Mouse (Mus musculus) megakaryocyte-erythroid progenitor cell, adult 5-6 weeks (primary cell): Measurements from ENCODE around the gene Gm49510. TPM values are rescaled to one million over a fixed set of nuclear protein-coding genes. Genes with fewer than 3 reads are reported as not detected.
"Not testable (repeated sequence)": the region's sequence is repeated elsewhere in the genome, so short reads cannot be mapped to it uniquely, and the experiment has no call there.

Experiments used
- ATAC-seq: replicated peaks from 2 replicates; pipeline ENCODE4 v1.8.0; 2016; ENCODE audit warnings: mild to moderate bottlenecking, inconsistent platforms; ENCODE audit not compliant: severe bottlenecking, poor library complexity, low FRiP score, low TSS enrichment
- total RNA-seq, 2 experiments: library from RNA; stranded (forward) in 1 of 2; stranded (reverse) in 1 of 2; fragments of 200-1000, 215-1000 nt in 1 of 2; fragments of >200 nt in 1 of 2; fragmentation: Nextera tagmentation in 1 of 2; gene quantifications; 2 replicates each; pipeline ENCODE4 v1.2.3; 2014 to 2017

Gene Gm49510
- total RNA-seq, 2 experiments from 2014 or later: not detected

DNA sequence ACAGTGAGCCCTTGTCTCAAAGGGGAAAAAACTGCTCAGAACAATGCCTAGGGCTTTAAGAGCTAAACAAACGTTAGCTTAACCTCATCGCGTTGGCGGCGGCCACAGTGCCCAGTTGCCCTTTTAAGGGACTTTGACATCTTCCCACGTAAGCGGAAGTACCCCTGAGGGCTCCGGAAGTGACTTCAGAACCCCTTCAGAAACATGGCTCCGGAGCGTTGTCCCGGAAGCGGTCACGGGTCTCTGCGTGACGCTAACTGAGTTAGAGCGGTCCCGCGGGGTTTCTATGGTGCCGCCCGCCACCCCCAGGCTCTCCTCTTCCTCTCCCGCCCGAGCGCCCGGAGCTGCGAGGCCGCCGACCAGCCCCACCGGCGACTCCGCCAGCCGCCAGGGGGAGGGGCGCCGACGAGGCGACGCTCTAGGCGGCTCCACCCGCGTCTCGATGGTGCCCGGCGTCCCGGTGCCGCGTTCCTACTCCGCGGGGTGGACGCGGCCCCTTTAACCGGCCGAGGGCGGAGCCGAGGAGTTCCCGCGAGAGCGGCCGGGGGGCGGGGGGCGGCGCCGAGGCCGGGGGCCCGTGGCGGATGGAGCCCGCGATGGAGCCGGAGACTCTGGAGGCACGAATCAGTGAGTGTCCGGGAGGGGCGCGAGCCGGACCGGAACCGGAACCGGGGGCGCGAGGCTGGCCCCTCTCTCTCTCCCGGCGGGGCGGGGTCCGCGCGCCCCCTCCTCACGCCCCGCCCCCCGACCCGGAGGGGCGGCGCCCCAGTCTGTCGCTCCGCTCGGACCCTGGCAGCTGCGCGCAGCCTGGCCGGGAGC, 22.3 kb upstream of the Gm49510 start, which contains the start of gene Gga1:
Gene Gga1 (plus strand): TSS at position 200 of the 819 bp plus-strand sequence.
- peak; percentile 53 for ATAC-seq

DNA sequence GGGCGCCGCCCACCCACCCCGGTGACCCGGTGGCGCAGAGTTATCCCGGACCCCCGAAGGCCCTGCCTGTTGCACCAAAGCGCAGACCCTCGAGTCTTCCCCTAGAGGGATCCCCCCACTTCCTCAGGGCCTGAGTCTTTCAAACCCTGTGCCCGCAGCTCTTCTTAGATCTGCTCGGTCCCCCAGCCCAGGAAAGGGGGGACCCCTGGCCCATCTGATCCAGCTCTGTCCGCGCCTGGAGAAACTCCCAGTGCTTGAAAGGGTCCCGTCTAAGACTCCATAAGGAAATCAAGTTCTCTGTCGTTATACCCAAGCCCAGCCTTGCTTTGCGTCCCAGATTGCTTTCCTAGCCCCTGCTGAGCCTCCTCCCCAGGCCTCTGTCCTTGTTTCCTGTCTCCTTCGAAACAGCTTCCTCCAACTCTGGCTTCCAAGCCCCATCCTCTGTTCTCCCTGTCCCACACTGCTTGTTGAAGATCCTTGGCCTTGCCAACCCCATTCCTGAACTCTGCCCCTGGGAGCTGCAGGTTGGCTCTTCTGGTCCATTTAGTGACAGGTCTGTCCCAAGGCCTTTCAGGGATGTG, 21.6 kb upstream of the Gm49510 start:
- no peak for ATAC-seq

DNA sequence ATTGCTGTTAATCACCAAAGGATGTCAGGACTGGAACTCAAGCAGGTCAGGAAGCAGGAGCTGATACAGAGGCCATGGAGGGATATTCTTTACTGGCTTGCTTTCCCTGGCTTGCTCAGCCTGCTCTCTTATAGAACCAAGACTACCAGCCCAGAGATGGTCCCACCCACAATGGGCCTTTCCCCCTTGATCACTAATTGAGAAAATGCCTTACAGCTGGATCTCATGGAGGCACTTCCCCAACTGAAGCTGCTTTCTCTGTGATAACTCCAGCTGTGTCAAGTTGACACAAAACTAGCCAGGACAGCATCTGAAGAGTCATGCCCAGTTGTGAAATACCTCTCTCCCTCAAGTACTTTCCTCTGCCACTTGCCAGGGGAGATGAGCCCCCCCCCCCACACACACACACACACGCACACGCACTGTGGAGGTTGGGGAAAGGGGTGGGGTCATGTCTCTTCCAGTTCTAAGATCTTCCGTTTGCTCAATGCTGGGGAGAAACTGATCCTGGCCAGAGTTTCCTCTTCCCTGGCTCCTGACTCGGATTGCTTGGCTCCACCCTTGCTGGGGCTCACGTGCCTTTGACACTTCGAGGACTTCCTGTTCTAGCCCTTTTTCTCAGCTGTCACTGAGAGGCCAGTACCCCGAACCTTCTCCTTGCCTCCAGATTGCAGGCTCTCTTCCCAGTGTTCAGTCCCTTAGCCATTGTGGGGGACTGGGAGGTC, 20.5 kb upstream of the Gm49510 start:
- ATAC-seq: not testable (repeated sequence)

DNA sequence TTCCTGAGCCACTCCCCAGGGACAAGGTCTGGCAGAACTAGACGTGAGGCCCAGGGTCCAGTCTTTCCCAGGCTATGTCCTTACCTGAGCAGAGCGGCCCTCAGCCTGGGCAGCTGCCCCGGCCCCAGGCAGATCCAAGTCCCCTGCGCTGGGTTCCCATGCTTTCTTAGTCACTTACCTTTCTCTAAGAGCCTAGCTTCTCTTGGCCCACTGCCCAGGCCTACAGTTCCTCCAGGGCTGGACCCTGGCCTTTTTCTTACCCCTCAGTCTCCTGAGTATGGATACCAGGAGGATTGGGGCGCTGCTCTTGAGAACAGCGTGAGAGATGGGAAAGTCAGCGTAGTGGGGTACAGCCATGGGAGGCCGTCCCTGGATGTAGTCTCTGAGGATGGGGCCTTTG, 19.0 kb upstream of the Gm49510 start:
- no peak for ATAC-seq

DNA sequence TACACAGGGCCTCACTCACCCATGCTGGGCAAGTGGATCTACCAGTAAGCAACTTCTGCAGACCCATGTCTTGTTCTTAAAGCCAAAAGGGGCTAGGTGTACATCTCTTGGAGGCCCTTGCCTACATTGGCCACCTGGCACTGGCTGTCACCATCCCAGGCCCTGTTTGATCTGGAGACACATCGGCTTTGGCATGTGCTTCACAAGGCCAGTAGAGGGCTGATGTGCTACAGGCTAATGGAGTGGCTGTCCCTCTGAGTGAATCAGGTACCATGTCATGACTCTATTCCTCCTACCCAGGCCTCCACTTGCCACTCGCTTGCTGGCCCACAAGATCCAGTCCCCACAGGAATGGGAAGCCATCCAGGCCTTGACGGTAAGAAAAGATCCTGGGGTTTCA, 17.6 kb upstream of the Gm49510 start:
- no peak for ATAC-seq

DNA sequence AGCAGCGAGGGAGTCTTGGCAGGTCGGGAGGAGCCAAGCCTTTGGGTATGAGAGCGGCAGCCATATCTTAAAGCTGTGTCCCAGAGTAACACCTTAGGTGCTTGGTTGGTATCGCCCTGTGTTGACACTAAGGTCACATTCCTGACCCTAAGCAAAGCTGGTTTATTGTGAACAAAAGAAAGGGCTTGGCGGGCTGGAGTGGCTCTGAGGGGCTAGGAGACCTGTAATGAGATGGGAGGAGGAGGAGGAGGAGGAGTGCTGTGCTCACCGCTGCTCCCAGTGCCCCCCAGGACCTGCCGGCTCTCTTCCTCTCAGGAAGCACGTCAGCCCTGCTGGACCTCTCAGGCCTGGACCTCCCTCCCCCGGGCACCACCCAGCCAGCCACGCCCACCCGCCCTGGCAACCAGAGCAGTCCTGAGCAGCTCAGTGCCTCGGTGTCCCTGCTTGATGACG, 10.0 kb upstream of the Gm49510 start:
- no peak for ATAC-seq

DNA sequence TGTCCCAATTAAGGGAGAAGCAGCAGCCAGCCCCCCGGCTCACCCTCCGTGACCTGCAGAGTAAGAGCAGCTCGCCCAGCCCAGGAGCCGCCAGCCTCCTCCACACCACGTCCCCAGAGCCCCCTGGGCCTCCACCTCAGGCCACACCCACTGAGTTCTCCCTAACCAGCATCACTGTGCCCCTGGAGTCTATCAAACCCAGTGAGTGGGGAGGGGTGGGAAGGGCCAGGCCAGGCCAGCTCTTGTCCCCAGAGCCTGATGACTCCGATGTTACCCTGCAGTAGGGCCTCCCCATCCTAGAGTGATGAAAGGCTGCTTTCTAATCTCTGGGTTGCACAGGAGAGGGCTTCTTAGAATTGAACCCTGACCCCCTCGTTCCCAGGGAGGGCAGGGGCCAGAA, 7.0 kb upstream of the Gm49510 start:
- ATAC-seq: no peak

DNA sequence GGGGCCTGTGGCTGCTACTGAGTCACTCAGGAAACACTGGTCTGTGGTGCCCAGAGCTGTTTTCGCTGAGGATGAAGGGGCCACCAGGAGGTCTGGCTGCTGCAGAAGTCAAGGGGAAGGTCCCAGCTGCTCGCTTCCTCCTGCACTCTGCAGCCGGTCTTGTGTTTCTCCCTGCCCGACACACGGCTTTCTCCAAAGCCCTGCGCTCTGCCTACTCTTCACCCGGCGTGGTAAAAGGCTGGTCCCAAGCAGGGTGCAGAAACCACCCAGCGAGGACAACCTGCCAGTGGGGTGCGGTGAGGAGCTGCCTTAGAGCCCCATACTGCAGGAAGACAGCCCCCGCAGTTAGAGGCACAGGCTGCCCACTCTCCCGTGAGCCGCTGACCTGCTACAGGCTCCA, 4.7 kb upstream of the Gm49510 start:
- ATAC-seq: no peak

DNA sequence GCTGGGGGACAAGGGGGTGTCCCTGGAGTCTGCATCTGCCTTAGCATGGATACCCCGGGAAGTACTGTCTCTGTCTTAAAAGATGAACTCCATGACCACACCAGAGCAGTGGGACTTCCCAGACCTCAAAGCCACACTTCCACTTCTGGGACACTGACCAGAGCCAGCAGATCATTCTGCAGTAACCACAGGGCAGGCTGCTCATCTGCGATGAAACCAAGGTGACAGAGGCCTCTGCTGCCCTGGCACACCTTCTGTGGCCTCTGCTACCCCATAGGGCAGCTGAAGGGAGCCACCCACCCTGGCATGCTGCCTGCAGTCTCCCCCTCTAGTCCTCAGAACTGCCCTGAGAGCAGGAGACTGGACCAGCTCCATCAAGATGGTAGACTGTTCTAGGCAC, 3.7 kb upstream of the Gm49510 start:
- no peak for ATAC-seq

DNA sequence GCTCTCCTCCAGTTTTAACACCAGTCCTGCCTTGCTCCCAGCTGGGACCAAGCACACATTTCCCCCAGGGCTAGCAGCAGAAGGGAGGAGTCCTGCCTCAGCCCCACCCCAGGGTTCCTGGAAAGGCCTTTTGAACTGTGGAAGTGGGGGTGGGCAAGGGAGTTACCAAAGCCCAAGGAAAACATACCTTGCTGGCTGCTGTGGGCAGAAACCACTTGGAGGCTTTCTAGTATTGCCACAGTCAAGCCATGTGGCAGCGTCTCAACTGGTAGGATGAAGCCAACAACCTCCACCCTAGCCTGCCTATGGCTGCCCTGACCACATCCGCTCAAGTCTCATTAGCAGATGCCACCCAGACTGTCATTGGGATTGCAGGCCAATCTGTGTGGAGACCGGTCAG, 3.3 kb upstream of the Gm49510 start:
- ATAC-seq: no peak

DNA sequence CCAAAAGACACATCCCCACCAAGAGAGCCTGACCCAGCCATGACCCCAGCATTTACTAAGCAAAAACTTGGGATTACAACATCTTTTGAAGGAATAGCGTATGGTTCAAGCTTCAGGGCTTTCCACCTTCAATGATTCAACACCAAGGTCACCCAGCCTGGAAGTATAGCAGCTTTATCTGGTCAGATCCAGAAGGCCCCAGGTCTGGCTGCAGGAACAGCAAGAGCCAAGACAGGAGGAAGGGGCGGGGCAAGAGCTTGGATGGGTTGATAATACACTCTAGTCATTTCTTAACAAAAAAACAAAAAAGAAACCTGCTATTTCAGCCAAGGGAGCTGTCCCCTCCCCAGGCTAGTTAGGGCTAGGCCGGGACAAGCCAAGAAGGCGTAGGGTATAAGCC, 2.0 kb upstream of the Gm49510 start:
- ATAC-seq: peak; percentile 48

DNA sequence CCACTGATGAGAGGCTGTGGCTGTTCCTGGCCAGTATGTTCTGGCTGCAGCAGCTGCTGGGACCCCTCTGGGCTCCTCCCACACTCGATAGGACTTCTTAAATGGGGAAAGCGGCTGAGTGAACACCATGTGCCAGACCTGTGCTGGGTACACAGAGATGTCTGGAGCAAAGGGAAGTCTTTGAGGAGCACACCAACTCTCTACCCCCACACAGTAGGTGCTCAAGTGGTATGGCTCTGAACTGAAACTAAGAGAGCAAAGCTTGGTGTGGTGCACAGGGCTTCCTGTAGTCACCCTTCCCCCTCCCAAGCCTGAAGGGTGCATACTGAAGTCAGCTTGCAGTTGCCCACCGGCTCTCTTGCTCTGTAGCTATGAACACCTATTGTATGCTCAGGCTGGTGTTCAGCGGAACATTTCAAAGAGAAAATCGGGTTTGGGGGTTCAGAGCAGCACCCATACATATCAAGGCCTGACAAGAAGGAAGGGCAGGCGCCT, 913 bp upstream of the Gm49510 start:
- ATAC-seq: no peak

DNA sequence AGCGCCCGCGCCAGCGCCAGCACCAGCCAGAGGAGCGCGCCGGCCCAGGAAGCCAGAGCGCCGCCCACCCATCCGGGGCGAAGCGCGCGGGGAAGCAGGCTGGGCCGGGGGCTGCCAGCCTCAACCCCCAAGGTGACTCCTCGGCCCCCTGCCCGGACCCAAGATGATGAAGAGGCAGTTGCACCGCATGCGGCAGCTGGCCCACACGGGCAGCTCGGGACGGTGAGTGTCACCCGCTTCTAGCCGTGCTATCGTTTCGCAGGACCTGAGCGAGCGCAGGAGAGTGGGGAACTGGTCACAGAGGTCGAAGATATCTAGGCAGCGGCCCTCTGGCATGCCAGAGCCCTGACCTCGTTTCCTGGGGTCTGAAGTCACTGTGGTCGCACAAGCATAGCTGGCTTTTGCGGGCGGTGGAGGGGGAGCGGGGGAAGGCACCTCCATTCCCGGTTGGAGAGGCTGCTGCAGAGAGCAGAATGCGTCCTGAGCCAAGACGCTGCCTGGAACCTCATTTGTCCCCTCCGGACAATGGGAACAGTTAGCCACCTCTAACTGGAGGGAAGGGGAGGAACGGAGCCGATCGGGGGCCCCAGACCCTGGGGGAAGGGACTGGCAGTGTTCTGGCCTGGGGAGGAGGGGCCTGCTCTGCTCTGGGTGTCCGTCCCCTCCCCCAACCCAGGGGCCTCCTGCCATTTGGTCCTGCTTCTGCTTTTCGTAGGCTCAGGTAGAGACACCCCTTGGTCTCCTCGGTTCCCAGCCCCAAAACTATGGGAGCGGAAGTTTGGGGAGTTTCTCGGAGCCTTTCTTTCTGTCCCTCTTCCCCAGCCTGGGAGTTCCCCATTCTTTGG, 495 bp downstream of the Gm49510 start, which contains the start of gene Sh3bp1:
Gene Sh3bp1 (plus strand): TSS at position 29 of the 845 bp plus-strand sequence.
- ATAC-seq: peak; percentile 35

DNA sequence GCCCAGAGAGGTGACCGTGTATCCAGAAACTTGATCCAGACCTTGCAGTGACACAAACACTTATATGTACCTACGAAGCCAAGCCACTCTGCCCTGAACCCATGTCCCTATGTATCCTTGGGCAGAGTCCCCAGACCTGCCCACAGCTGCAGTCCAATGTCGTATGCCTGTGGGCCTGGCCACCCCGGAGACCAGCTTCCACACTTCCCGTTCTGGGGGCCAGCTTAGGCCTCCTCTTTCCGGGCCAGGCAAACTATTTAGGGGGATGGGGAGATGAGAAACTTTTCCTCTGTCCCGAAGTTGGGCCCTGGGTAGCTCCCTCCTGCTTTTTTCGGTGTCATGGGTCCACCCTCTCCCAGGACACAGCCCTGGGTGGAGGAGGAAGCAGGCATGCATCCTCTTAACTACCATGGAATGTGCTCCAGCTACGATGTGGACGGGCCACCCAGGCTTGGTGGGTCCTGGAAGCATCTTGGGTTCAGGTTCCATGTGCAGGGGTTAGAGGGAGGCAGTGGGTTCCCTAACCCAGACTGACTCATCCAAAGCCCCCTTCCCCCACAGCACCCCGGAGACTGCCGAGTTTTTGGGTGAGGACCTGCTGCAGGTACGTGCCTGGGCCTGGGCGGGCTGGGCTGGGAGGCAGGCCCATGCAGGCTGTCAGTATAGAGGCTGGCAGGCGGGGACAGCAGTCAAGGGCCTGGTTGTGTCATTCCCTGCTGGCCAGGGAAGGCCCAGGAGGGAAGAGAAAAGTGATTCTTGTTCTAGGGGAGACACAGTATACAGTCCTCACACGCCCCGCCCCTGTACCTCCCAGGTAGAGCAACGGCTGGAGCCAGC, 1.3 kb downstream of the Gm49510 start:
- ATAC-seq: no peak

DNA sequence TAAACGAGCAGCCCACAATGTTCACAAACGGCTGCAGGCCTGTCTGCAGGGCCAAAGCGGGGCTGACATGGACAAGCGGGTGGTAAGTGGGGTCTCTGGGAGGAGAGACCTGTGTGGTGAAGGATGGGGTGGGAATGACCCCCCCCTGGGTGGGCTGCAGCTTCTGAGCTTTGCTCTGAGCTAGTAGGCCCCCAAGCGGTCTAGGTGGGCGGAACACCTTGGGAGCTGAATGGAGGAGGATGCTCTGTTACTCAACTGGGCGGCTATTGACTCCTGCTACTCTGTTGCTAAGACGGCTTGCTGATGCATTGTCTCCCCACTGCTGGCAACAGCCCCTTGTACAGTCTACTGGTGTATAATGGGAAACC, 1.9 kb downstream of the Gm49510 start:
- ATAC-seq: no peak

DNA sequence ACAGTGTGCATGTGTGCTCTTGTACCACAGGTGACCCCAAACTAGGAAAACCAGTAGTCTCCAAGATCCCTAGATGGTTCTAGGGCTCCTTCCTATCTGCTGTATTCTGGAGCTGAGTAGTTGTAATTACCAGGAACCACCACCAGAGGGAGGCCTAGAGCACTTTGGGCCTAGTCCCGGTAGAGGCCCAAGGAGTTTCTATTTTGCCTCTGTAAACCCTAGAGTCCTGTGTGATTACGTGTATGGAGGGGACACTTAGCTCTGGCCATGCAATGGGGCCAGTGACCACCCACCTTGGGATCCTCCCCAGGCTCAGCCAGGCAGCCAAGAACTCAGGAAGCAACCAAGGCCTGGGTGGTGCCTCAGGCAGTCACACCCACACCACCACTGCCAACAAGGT, 3.8 kb downstream of the Gm49510 start:
- ATAC-seq: 0 out of 2 replicates have a peak, but pooled peaks have one; percentile 42

DNA sequence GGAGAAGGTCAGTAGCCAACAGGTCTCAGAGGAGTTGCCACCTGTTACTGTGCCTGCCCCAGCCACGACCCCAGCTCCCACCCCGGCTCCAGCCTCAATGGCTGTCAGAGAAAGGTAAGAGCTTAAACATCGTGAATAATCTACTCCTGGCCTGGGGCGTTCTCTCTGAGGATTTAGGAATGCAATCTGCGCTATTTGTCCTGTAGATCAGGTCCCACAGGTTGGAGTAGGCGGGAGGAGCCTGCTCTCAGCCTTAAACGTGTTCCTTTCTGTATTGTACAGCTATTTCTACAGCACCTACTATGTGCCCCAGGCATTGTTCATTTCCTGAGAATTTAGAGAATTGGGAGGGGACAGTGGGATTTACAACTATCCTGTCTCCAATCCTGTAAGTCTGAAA, 8.9 kb downstream of the Gm49510 start:
- ATAC-seq: no peak

DNA sequence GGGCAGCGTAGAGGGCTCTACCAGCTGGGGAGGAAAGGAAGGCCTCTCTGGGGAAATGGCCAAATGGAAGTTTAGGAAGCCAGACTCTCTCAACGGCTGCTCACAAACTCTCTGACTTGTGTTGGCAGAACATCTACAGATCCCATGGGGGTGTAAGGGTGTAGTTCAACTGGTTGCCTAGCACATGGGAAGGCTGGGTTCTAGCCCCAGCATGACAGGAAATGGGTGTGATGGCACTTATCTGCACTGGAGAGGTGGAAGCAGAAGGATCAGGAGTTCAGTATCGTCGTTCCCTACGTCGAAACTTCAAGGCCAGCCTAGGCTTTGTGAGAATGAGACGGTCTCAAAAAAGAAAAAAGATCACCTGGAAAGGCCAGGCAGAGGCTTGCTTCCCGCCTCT, 9.5 kb downstream of the Gm49510 start:
- ATAC-seq: no peak
